Mouse (Mus musculus) embryonic fibroblast, embryonic 13.5 days (primary cell): ENCODE data around the gene Hs3st3b1. TPM values are rescaled to one million over a fixed set of nuclear protein-coding genes. Genes with fewer than 3 reads are reported as not detected.

Experiments used
- H3K27ac ChIP-seq: 2 replicates; pipeline ENCODE4 v1.5.1; 2012; ENCODE audit warnings: low read length, control low read depth, inconsistent platforms; ENCODE audit not compliant: insufficient read depth
- H3K4me1 ChIP-seq: 2 replicates; pipeline ENCODE4 v1.6.1; 2011; ENCODE audit warnings: low read length; ENCODE audit not compliant: control insufficient read depth, insufficient read depth
- H3K4me3 ChIP-seq: 2 replicates; pipeline ENCODE4 v1.5.1; 2011; ENCODE audit warnings: mild to moderate bottlenecking, control low read depth, low read length; ENCODE audit not compliant: insufficient read depth
- CTCF ChIP-seq: IDR thresholded peaks from 2 replicates; pipeline ENCODE4 v1.5.1; 2011; ENCODE audit warnings: mild to moderate bottlenecking, control low read depth, low read length, moderate library complexity, borderline replicate concordance; ENCODE audit not compliant: insufficient read depth
- POLR2A ChIP-seq: IDR thresholded peaks from 2 replicates; pipeline ENCODE4 v1.6.1; 2011; ENCODE audit warnings: low read depth, mild to moderate bottlenecking, control low read depth, low read length, moderate library complexity
- polyA plus RNA-seq: library from polyadenylated mRNA; stranded (reverse); fragments of >200 nt; gene quantifications from 2 replicates; pipeline ENCODE4 v1.2.4, GENCODE M21; 2011; ENCODE audit warnings: low read depth; ENCODE audit not compliant: missing spikeins, insufficient read length

The Hs3st3b1 gene
- 5.7 and 7.0 TPM in 2 replicates for polyA plus RNA-seq

DNA sequence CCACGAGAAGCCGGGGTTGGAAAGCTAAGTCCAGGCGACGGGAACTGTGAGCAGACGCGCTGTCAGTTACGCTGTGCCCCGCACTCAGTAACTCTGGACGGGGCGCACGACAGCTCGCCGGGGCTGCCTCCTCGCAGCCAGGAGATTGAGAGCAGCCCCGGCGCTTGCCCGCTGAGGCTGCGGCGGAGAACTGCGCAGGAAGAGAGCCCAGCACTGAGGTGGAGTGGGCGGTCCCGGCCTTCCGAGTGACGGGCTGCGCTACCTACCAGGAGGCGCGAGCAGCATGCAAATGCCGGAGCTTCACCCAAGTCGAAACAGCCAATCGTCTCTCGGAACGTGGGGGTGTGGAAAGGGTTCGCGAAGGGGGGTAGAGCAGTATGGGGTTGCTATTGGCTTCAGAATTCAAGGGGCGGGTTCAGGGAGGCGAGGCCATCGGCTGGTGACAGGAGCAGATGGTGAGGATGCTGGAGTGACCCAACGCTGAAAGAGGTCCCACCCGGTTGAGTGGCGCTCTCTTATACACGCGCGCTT, at the start of gene Hs3st3b1:
Gene Hs3st3b1 (minus strand): TSS at position 200 of the 531 bp plus-strand sequence.
- peak within 1 kb of the TSS; percentile 19; the same call in 1 of the 2 replicates for H3K27ac ChIP-seq
- no peak for TF ChIP-seq CTCF
- TF ChIP-seq POLR2A: peak; percentile 87
- H3K4me1 ChIP-seq: no peaks in the 10 kb centered on the region
- peak within 1 kb of the TSS; percentile 58 for H3K4me3 ChIP-seq

DNA sequence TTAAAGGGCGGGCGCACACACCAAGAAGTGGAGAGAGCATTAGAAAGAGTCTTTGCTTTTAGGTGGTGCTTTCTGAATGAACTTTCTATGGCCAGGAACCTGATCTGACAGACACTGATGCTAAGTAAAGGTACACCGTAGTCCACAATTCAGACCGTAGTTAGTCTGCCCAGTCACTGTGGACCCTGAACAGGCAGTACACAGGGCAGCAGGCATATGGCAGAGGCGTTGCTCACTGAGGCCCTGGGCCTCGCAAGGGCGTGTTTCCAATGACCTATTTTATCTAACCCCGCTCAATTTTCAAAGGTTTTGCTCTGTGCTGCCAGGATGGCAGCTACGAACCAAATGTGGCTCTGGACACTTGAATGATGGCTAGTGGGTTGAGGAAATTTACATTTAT, 49.4 kb upstream of the Hs3st3b1 start:
- Histone ChIP-seq H3K4me3 (no peak overlapping the region), H3K27ac (no peak overlapping the region), H3K4me1 (no peaks in the 10 kb centered on the region)
- TF ChIP-seq CTCF: no peak
- TF ChIP-seq POLR2A: no peak

DNA sequence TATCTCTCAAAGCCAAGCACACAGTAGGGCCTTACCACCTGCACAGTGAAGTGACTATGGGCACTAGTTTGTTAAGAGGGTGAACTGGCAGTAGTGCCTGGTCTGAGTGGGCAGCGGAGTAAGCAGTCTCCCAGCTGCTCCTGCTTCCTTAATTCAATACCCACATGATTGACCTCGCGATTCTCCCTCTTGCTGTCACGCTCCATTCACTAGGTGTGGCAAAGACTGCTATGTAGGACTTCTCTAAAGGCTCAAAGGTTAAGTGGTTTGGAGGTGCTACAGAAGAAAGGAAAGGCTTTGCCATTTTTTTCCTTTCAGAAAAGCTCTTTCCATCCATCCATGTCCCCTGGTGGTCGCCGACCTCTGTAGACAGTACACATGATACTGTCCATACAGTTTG, 48.7 kb upstream of the Hs3st3b1 start:
- Histone ChIP-seq H3K27ac (no peak overlapping the region), H3K4me3 (no peak overlapping the region), H3K4me1 (no peaks in the 10 kb centered on the region)
- TF ChIP-seq CTCF (no peak), POLR2A (no peak)

DNA sequence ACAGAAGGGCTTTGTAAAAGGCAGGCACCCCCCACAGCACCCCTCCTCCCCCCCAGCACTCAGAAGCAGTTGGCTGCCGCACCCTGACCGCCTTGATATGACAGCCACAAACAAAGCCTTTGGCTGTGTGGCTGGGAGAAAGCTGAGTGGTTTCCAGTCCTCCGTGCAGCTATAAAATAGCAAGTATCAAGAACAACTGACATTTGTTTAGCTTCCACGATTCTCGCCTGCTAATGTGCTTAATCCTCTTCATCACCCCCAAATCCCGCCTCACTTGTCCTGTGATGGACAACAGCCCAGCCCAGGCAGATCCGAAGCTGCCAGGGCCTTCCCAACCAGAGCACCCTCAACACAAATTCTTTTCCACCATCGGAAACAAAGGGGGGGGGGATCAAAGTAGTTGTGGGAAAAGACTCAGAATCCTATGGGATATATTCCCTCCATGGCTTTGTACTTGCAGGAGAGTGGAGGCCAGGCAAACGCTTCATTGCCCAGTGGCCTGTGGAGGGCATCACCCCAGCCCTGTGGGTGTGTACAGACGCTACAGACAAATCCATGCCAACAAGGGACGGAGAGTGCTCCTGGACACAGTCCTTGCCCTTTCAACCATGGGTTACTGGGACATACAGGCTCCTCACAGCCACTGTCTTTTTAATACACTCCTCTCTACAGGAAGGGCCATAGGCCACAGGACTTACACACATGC, 47.3 kb upstream of the Hs3st3b1 start:
- no peak overlapping the region for H3K27ac ChIP-seq
- H3K4me3 ChIP-seq: no peak overlapping the region
- TF ChIP-seq POLR2A (no peak), CTCF (no peak)

DNA sequence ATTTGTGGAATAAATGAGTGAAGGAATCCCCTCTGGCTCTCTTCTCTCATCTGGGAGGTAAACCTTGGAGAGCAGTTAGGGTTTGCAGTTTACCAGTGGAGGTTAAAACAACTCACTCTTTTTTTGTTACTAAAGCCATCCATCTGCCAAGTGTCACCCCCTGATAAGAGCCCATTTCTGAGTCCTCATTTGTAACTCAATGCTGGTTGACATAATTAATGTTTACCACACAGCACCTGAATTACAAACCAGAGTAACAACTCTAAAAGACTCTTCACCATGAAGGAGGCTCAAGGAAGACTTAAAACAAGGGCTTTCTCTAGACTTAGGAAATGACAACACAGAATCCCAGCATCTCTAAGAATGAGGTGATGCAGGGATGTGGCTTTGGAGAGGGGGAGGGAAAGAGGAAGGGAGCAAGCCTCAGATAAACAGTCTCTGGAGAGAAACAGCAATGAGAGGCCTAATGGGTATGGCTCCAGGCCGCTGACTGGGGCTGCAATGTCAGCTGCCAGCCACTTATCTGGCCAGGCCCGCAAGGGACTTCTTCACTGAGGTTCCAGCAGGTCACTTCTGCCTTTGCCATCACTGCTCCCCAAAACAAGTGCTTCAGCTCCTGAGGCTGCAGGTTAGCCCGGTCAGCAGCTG, 46.4 kb upstream of the Hs3st3b1 start:
- no peak overlapping the region for H3K27ac ChIP-seq
- H3K4me1 ChIP-seq: no peaks in the 10 kb centered on the region
- TF ChIP-seq POLR2A: no peak
- no peak for TF ChIP-seq CTCF
- no peak overlapping the region for H3K4me3 ChIP-seq

More for the DNA sequence above, 47.3 kb upstream of the Hs3st3b1 start:
- no peaks in the 10 kb centered on the region for H3K4me1 ChIP-seq

DNA sequence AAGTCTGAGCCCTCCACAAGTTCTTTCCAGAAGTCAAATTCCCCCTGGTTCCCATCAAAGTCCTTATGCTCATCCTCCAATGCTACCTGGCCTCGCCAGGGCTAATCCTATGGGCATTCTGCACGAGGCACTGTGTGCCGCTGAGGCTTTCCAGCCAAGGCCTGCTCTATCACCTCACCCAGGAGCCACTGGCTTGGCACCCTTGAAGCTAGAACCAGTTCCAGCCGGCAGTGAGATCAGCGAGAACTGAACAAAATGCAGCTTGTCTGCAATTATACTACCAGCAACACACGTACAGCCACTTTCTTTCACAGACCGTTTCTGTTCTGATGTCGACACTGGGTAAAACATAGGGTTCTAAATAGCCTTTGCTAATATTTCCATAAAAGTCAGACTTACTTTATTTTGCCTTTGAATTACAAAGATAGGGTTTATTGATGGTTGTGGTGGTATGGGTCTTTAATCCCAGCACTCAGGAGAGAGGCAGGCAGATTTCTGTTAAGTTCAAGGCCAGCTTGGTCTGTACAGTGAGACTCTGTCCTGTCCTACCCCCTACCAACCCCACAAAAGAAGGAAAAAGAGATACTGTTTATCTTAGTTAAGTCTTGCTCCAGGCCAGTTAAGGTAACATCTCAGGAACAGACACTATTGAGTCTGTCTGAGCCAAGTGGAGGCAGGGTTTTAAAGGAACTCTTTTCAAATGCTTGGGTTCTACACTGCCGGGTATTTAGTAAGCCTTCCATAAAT, 45.7 kb upstream of the Hs3st3b1 start:
- no peaks in the 10 kb centered on the region for H3K4me1 ChIP-seq
- TF ChIP-seq POLR2A (no peak), CTCF (no peak)
- H3K27ac ChIP-seq: no peak overlapping the region
- no peak overlapping the region for H3K4me3 ChIP-seq

DNA sequence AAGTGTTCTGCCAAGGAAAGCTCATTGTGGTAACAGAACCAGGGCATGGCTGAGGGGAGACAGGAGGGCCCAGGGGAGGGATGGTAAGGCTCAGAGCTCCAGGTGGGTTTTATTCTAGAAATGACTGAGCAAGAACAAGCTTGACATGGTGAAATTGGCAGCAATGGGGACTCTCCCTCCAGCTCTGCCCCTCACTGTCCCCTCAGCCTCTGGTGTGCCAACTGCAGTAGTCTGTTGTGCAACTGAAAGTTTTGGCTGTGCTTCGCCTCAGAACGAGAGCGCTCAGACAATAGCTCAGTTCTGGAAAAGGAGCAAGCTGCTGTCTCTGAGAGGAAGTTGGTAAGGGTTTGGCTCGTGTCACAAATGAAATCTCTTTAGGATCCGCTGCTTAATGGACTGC, 43.3 kb upstream of the Hs3st3b1 start:
- no peaks in the 10 kb centered on the region for H3K4me1 ChIP-seq
- no peak for TF ChIP-seq POLR2A
- TF ChIP-seq CTCF: no peak
- H3K4me3 ChIP-seq: no peak overlapping the region

DNA sequence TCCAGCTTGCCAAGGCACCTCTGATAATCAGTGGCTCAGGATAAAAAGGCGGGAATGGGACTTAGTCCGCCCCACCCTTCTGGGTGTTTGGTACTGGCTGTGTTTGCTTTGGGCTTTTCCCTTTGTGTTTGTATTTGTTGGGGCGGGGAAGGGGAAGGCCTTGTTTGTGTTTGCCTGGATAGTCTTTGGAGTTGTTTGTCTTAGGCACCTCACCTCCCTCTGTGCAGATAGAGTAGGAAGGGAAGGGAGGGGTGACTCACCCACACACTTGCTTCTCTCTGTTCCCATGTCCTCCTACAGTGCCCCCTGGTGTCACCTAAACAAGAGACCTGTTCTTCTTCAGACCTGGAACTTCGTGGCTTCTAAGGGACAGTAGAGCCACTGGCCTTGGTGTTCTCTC, 35.1 kb upstream of the Hs3st3b1 start:
- TF ChIP-seq CTCF: no peak
- TF ChIP-seq POLR2A: no peak
- no peak overlapping the region for H3K27ac ChIP-seq
- no peaks in the 10 kb centered on the region for H3K4me1 ChIP-seq
- H3K4me3 ChIP-seq: no peak overlapping the region

More for the DNA sequence above, 43.3 kb upstream of the Hs3st3b1 start:
- no peak overlapping the region for H3K27ac ChIP-seq

DNA sequence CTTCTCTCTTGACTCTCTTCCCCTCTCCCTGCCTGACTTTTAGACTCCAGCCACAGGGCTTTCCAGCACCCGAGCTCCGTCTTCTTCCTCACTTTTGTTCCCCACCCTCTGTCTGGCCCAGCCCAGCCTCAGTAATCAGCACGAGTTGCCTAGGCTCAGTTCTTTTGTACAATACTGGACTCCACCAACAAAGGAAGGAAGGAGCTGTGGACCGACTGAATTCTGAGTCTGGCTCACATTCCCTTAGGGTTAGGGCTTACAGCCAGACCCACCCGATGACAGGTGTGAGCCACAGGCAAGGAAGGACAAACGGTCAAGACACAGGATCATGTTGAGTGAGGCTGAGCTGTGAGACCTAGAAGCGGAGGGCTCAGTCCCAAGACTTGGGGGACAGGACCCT, 34.7 kb upstream of the Hs3st3b1 start:
- Histone ChIP-seq H3K27ac (no peak overlapping the region), H3K4me3 (no peak overlapping the region), H3K4me1 (no peaks in the 10 kb centered on the region)
- TF ChIP-seq POLR2A: no peak
- no peak for TF ChIP-seq CTCF
